Mouse (Mus musculus): ENCODE measurements around the gene Tmem240.

GRCm38 (mm10) chr4:155705592-155705929 is 29.0 kb upstream of the Tmem240 start:
- TF ChIP-seq CTCF (conservative IDR thresholded peaks at IDR 0.05; ENCODE audit: low read length) (no peak), NANOG (IDR thresholded peaks at IDR 0.05; ENCODE audit: borderline replicate concordance, low read length) (no peak)

All from E14TG2a.4 (cell line).